In genomic region chr1:85719049-85719448, GRCm38 (mm10) we compare ENCODE assay signal across 25 mouse cellular contexts. TPM values are rescaled to one million over a fixed set of nuclear protein-coding genes. Genes with fewer than 3 reads are reported as not detected.
DNase-seq lines count a peak whose midpoint lies in the region; ATAC-seq and TF ChIP-seq lines count a peak whose summit lies in the region.
"Had no signal": no experiment of that assay in that cellular context is flagged by ENCODE, and none has a peak within 500 bp of the region (broad histone marks: within the 10 kb centered on the region; RNA-seq: fewer than 3 reads in every experiment).

No protein-coding gene starts in this region.

- DNase-seq in heart, adult 9 months (ENCODE audit: low spot score in 2 of 2) = no peak
- DNase-seq in heart, postnatal 36 days = no peak
- peak; percentile 54 for DNase-seq in heart, postnatal 0 days (ENCODE audit: low spot score)
- DNase-seq in heart, postnatal 4 days = no peak
- DNase-seq: adrenal gland, postnatal 10 days; adrenal gland, postnatal 36 days; B cell, adult 2 months; cerebellum, adult 18-20 months; cerebellum, adult 9-10 months; cerebellum, postnatal 14 days; gastrocnemius, postnatal 10 days; gastrocnemius, postnatal 36 days; kidney, adult 2 months had no signal

- H3K36me3 ChIP-seq in heart, embryonic 11.5 days (ENCODE audit: control insufficient read depth, insufficient read depth, low read length) = no peaks in the 10 kb centered on the region
- no peaks in the 10 kb centered on the region for H3K36me3 ChIP-seq in heart, embryonic 14.5 days (ENCODE audit: control insufficient read depth, insufficient read depth, low read length)
- no peaks in the 10 kb centered on the region for H3K36me3 ChIP-seq in heart, postnatal 0 days (replicated peaks; ENCODE audit: control insufficient read depth, insufficient read depth, low read length)
- H3K36me3 ChIP-seq: forebrain, embryonic 10.5 days; G1E; hindbrain, embryonic 12.5 days; hindbrain, embryonic 15.5 days; kidney, embryonic 15.5 days had no signal

- 27% methylated on average over 4 of the region's 4 CpGs for WGBS in heart, embryonic 11.5 days (ENCODE audit: insufficient replicate concordance)
- 26% methylated on average over 4 of the region's 4 CpGs for WGBS in heart, embryonic 14.5 days
- whole genome bisulfite sequencing in heart, postnatal 0 days = 24% methylated on average over 4 of the region's 4 CpGs

- TF ChIP-seq CTCF in heart, postnatal 0 days (IDR thresholded peaks at IDR 0.05; ENCODE audit: low read depth) = no peak

- TF ChIP-seq EP300 in heart, postnatal 0 days (IDR thresholded peaks at IDR 0.05; ENCODE audit: low read depth) = no peak

- H3K9ac ChIP-seq in heart, embryonic 11.5 days (ENCODE audit: low read depth, low read length) = no peak overlapping the region
- no peak overlapping the region; the same call in 1 of the 2 replicates for H3K9ac ChIP-seq in heart, embryonic 14.5 days (ENCODE audit: low read length)
- H3K9ac ChIP-seq in heart, postnatal 0 days (replicated peaks; ENCODE audit: low read depth, low read length) = no peak overlapping the region
- H3K9ac ChIP-seq: forebrain, embryonic 13.5 days; hindbrain, embryonic 12.5 days; hindbrain, embryonic 15.5 days; kidney, embryonic 15.5 days had no signal

- H3K9me3 ChIP-seq in heart, embryonic 11.5 days (replicated peaks; ENCODE audit: control insufficient read depth, low read length) = no peaks in the 10 kb centered on the region
- H3K9me3 ChIP-seq in heart, embryonic 14.5 days (ENCODE audit: control insufficient read depth, low read length) = no peaks in the 10 kb centered on the region
- H3K9me3 ChIP-seq in heart, postnatal 0 days (replicated peaks; ENCODE audit: control insufficient read depth, low read length) = no peaks in the 10 kb centered on the region
- H3K9me3 ChIP-seq: forebrain, embryonic 10.5 days; forebrain, embryonic 13.5 days; hindbrain, embryonic 12.5 days; hindbrain, embryonic 15.5 days; kidney, embryonic 15.5 days had no signal

- H3K27me3 ChIP-seq in heart, embryonic 11.5 days (ENCODE audit: control insufficient read depth, insufficient read depth, low read length) = no peaks in the 10 kb centered on the region
- no peaks in the 10 kb centered on the region for H3K27me3 ChIP-seq in heart, embryonic 14.5 days (ENCODE audit: control insufficient read depth, insufficient read depth, low read length)
- H3K27me3 ChIP-seq in heart, postnatal 0 days (ENCODE audit: control insufficient read depth, insufficient read depth, low read length) = no peaks in the 10 kb centered on the region
- H3K27me3 ChIP-seq: CH12.LX; forebrain, embryonic 13.5 days; hindbrain, embryonic 12.5 days; hindbrain, embryonic 15.5 days; kidney, embryonic 15.5 days had no signal

- peak overlapping the region; percentile 10 for H3K27ac ChIP-seq in heart, embryonic 11.5 days (ENCODE audit: low read depth, low read length)
- peak overlapping the region; percentile 57 to 68 for H3K27ac ChIP-seq in heart, embryonic 14.5 days (replicated peaks in 1 of 2; ENCODE audit: control insufficient read depth in 1 of 2, insufficient read depth in 1 of 2, low read depth in 2 of 2, low read length in 2 of 2)
- H3K27ac ChIP-seq in heart, postnatal 0 days (ENCODE audit: low read depth) = peak overlapping the region; percentile 62; the same call in 1 of the 2 replicates
- H3K27ac ChIP-seq: forebrain, embryonic 10.5 days; forebrain, embryonic 13.5 days; hindbrain, embryonic 12.5 days; hindbrain, embryonic 15.5 days; kidney, embryonic 15.5 days had no signal

- peaks cover 14% of the 10 kb centered on the region for H3K4me1 ChIP-seq in heart, embryonic 11.5 days (ENCODE audit: control insufficient read depth, insufficient read depth, low read length)
- peaks cover 14 to 18% of the 10 kb centered on the region in 2 experiments; a peak in 3 of 4 replicates for H3K4me1 ChIP-seq in heart, embryonic 14.5 days (ENCODE audit: control insufficient read depth in 2 of 2, insufficient read depth in 2 of 2, low read length in 2 of 2)
- H3K4me1 ChIP-seq in heart, postnatal 0 days (ENCODE audit: control insufficient read depth, insufficient read depth) = peaks cover 6% of the 10 kb centered on the region

- ATAC-seq in heart, embryonic 11.5 days (replicated peaks; ENCODE audit: insufficient number of reproducible peaks, low FRiP score, low TSS enrichment) = peak; percentile 57; the same call in 1 of the 2 replicates
- ATAC-seq in heart, embryonic 14.5 days (ENCODE audit: insufficient number of reproducible peaks, insufficient read depth, low FRiP score, low read depth) = peak; percentile 46; the same call in 1 of the 2 replicates
- peak; percentile 65 for ATAC-seq in heart, postnatal 0 days (ENCODE audit: insufficient read depth, low read depth)
- ATAC-seq: forebrain, embryonic 13.5 days; forebrain, embryonic 16.5 days; intestine, postnatal 0 days; Patski had no signal

- intact Hi-C loops in heart, postnatal 36 days (cut with DNase I) = no loop called here

- no peak overlapping the region for H3K4me3 ChIP-seq in heart, embryonic 11.5 days (ENCODE audit: low read depth, low read length)
- no peak overlapping the region for H3K4me3 ChIP-seq in heart, embryonic 14.5 days (ENCODE audit: control insufficient read depth in 1 of 2, insufficient read depth in 1 of 2, low read depth in 1 of 2, low read length in 2 of 2)
- H3K4me3 ChIP-seq in heart, postnatal 0 days (ENCODE audit: low read depth, low read length) = no peak overlapping the region
- H3K4me3 ChIP-seq: forebrain, embryonic 10.5 days; forebrain, embryonic 13.5 days; hindbrain, embryonic 12.5 days; hindbrain, embryonic 15.5 days; kidney, embryonic 15.5 days had no signal

- H3K4me2 ChIP-seq in heart, embryonic 11.5 days = no peak overlapping the region
- H3K4me2 ChIP-seq in heart, embryonic 14.5 days (ENCODE audit: low read length) = peak overlapping the region; percentile 4; the same call in 1 of the 2 replicates
- H3K4me2 ChIP-seq in heart, postnatal 0 days (ENCODE audit: low read depth, low read length) = no peak overlapping the region
- H3K4me2 ChIP-seq: forebrain, embryonic 13.5 days; hindbrain, embryonic 12.5 days; hindbrain, embryonic 15.5 days; kidney, embryonic 15.5 days had no signal

RNA-seq across cellular contexts. Expression of gene A630001G21Rik, which starts 59.4 kb away (rescaled TPM):
- polyA plus RNA-seq in heart, embryonic 11.5 days (2014; fragmentation: Nextera tagmentation; extraction: Ambion mirVana) = 1.4 and 1.8 TPM in 2 replicates
- polyA plus RNA-seq in heart, embryonic 14.5 days (2014; fragmentation: Nextera tagmentation; extraction: Ambion mirVana) = 1.2 and 1.4 TPM in 2 replicates
- under 1 TPM; 0.24 to 0.36 TPM for total RNA-seq in heart, postnatal 36 days (2021)
- total RNA-seq in heart, postnatal 0 days (2014; rRNA removed; ENCODE audit: low replicate concordance) = 3.0 TPM in 1 of 2 replicates, not detected in the other
- 0.60 and 0.91 TPM in 2 replicates for polyA plus RNA-seq in heart, postnatal 0 days (2015; fragmentation: Nextera tagmentation; extraction: Ambion mirVana)
- total RNA-seq in heart, postnatal 4 days (2021) = under 1 TPM; 0.54 to 0.88 TPM
- polyA plus RNA-seq: G1E had no signal

Comparison
In these comparisons a context has a peak if more than half of its experiments do, and no peak if none do; other contexts are left out.
1. H3K27ac ChIP-seq: peak in every context shown above with its lines; median percentile 62 in heart, embryonic 14.5 days; 62 in heart, postnatal 0 days; 10 in heart, embryonic 11.5 days.